ENCODE assay signal across 8 mouse cellular contexts in the genomic region with DNA sequence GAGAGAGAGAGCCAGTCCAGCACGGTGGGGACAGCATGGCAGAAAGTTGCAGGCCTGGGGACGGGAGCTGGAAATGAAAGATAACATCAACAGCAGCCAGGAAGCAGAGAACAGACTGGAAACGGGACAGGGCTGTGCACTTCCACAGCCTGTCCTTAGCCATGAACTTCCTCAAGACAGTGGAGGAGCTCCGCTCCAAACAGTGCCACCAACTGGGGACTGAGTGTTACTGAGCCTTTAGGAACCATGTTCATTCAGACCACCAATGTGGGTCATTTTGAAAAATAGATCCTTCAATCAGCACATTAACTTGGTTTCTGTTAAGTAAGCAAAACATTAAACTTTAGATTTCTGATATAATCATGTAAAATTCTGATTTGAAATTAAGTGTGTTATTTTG. TPM values are rescaled to one million over a fixed set of nuclear protein-coding genes. Genes with fewer than 3 reads are reported as not detected.
A peak's percentile ranks its signal among the peaks of the same experiment; 100 is the strongest.
DNase-seq lines count a peak whose midpoint lies in the region; ATAC-seq lines count a peak whose summit lies in the region.

No protein-coding gene starts in this region.

- H3K4me2 ChIP-seq in forebrain, embryonic 14.5 days (ENCODE audit: low read length), result no peak overlapping the region
- no peak overlapping the region for H3K4me2 ChIP-seq in forebrain, embryonic 12.5 days
- 0 out of 2 replicates have a peak overlapping the region, but pooled peaks have one; percentile 16 for H3K4me2 ChIP-seq in lung, embryonic 16.5 days (ENCODE audit: low read depth, low read length)
- no peak overlapping the region for H3K4me2 ChIP-seq in neural tube, embryonic 11.5 days (ENCODE audit: low read depth)

- H3K4me1 ChIP-seq in forebrain, embryonic 14.5 days (ENCODE audit: control insufficient read depth, insufficient read depth, low read length), result no peaks in the 10 kb centered on the region
- no peaks in the 10 kb centered on the region for H3K4me1 ChIP-seq in forebrain, embryonic 12.5 days
- peaks cover 9% of the 10 kb centered on the region for H3K4me1 ChIP-seq in lung, embryonic 16.5 days (replicated peaks; ENCODE audit: control insufficient read depth, insufficient read depth, low read length)
- no peaks in the 10 kb centered on the region for H3K4me1 ChIP-seq in neural tube, embryonic 11.5 days (ENCODE audit: control insufficient read depth, insufficient read depth, low read length)

- no peak for ATAC-seq in forebrain, embryonic 14.5 days
- ATAC-seq in forebrain, embryonic 12.5 days (ENCODE audit: low FRiP score), result no peak
- no peak for ATAC-seq in lung, embryonic 16.5 days (ENCODE audit: low read depth)
- ATAC-seq in neural tube, embryonic 11.5 days (ENCODE audit: insufficient read depth, low FRiP score, low TSS enrichment), result no peak

- 42% methylated on average over 4 of the region's 4 CpGs for WGBS in forebrain, embryonic 14.5 days
- 52% methylated on average over 4 of the region's 4 CpGs for WGBS in forebrain, embryonic 12.5 days
- 12% methylated on average over 4 of the region's 4 CpGs for WGBS in lung, embryonic 16.5 days
- 44% methylated on average over 4 of the region's 4 CpGs for WGBS in neural tube, embryonic 11.5 days

- H3K27me3 ChIP-seq in forebrain, embryonic 14.5 days (replicated peaks; ENCODE audit: control insufficient read depth, insufficient read depth, low read length), result no peaks in the 10 kb centered on the region
- H3K27me3 ChIP-seq in forebrain, embryonic 12.5 days, result no peaks in the 10 kb centered on the region
- no peaks in the 10 kb centered on the region for H3K27me3 ChIP-seq in lung, embryonic 16.5 days (ENCODE audit: control insufficient read depth, insufficient read depth, low read depth, low read length)
- no peaks in the 10 kb centered on the region for H3K27me3 ChIP-seq in neural tube, embryonic 11.5 days (ENCODE audit: control insufficient read depth, insufficient read depth, low read length)

- peaks cover 31% of the 10 kb centered on the region for H3K36me3 ChIP-seq in forebrain, embryonic 14.5 days (ENCODE audit: control insufficient read depth, insufficient read depth, low read length)
- peaks cover 16% of the 10 kb centered on the region for H3K36me3 ChIP-seq in forebrain, embryonic 12.5 days (replicated peaks)
- H3K36me3 ChIP-seq in lung, embryonic 16.5 days (ENCODE audit: control insufficient read depth, insufficient read depth, low read length), result no peaks in the 10 kb centered on the region
- H3K36me3 ChIP-seq in neural tube, embryonic 11.5 days (ENCODE audit: control insufficient read depth, insufficient read depth, low read length), result 0 out of 2 replicates have a peak, but pooled peaks cover 2% of the 10 kb centered on the region

- H3K27ac ChIP-seq in forebrain, embryonic 14.5 days (ENCODE audit: low read depth, low read length), result no peak overlapping the region
- H3K27ac ChIP-seq in forebrain, embryonic 12.5 days, result no peak overlapping the region
- H3K27ac ChIP-seq in lung, embryonic 16.5 days (ENCODE audit: low read length), result no peak overlapping the region
- no peak overlapping the region for H3K27ac ChIP-seq in neural tube, embryonic 11.5 days (ENCODE audit: low read depth, low read length)

- no peak overlapping the region for H3K4me3 ChIP-seq in forebrain, embryonic 14.5 days (ENCODE audit: low read depth, low read length)
- no peak overlapping the region for H3K4me3 ChIP-seq in forebrain, embryonic 12.5 days (replicated peaks)
- H3K4me3 ChIP-seq in lung, embryonic 16.5 days (ENCODE audit: low read length), result no peak overlapping the region
- H3K4me3 ChIP-seq in neural tube, embryonic 11.5 days (ENCODE audit: low read depth, low read length), result no peak overlapping the region

- DNase-seq in forebrain, embryonic 14.5 days (ENCODE audit: low spot score), result peak; percentile 48
- no peak for DNase-seq in lung, adult 18-20 months
- peak; percentile 12 for DNase-seq in c-Kit-positive CD71-negative TER-119-negative erythroid progenitor cells, embryonic 14.5 days (ENCODE audit: low read depth)
- peak; percentile 30 for DNase-seq in neural tube, embryonic 11.5 days (ENCODE audit: low spot score)
- DNase-seq in right cerebral cortex, postnatal 36 days (ENCODE audit: low spot score in 2 of 2), result no peak
- no peak for DNase-seq in heart, adult 8-10 months (ENCODE audit: low spot score)

- H3K9me3 ChIP-seq in forebrain, embryonic 14.5 days (replicated peaks; ENCODE audit: control insufficient read depth, low read length), result no peaks in the 10 kb centered on the region
- H3K9me3 ChIP-seq in forebrain, embryonic 12.5 days, result no peaks in the 10 kb centered on the region
- no peaks in the 10 kb centered on the region for H3K9me3 ChIP-seq in lung, embryonic 16.5 days (ENCODE audit: control insufficient read depth, low read length)
- no peaks in the 10 kb centered on the region for H3K9me3 ChIP-seq in neural tube, embryonic 11.5 days (ENCODE audit: control insufficient read depth, low read length)

- no peak overlapping the region for H3K9ac ChIP-seq in forebrain, embryonic 14.5 days (ENCODE audit: low read length)
- no peak overlapping the region for H3K9ac ChIP-seq in forebrain, embryonic 12.5 days
- H3K9ac ChIP-seq in lung, embryonic 16.5 days (ENCODE audit: low read length), result peak overlapping the region; percentile 8; the same call in 1 of the 2 replicates
- H3K9ac ChIP-seq in neural tube, embryonic 11.5 days (ENCODE audit: low read length), result no peak overlapping the region

RNA-seq across cellular contexts. Expression of a gene that starts 4.6 kb away (rescaled TPM):
- 66.1 and 89.6 TPM in 2 replicates for polyA plus RNA-seq in forebrain, embryonic 14.5 days (2014; fragmentation: Nextera tagmentation; extraction: Ambion mirVana)
- 25.1 and 28.3 TPM in 2 replicates for polyA plus RNA-seq in forebrain, embryonic 12.5 days (2016; fragmentation: Nextera tagmentation; extraction: Ambion mirVana)
- polyA plus RNA-seq in lung, embryonic 16.5 days (2015; fragmentation: Nextera tagmentation; extraction: Ambion mirVana), result 9.6 and 11.1 TPM in 2 replicates
- polyA plus RNA-seq in neural tube, embryonic 11.5 days (2014; fragmentation: Nextera tagmentation; extraction: Ambion mirVana), result 9.7 and 11.0 TPM in 2 replicates
- total RNA-seq in heart, adult 8-10 months (2022), result 1 to 10 TPM; 1.4 to 2.2 (median 1.6) TPM

Comparison
In these comparisons a context has a peak if more than half of its experiments do, and no peak if none do; other contexts are left out.
1. DNase-seq: peak in forebrain, embryonic 14.5 days (single experiment), c-Kit-positive CD71-negative TER-119-negative erythroid progenitor cells, embryonic 14.5 days (single experiment) and neural tube, embryonic 11.5 days (single experiment); none in lung, adult 18-20 months (0 of 2), right cerebral cortex, postnatal 36 days (0 of 2) and heart, adult 8-10 months (single experiment).